ENCODE assay signal across 24 mouse cellular contexts in the genomic region with DNA sequence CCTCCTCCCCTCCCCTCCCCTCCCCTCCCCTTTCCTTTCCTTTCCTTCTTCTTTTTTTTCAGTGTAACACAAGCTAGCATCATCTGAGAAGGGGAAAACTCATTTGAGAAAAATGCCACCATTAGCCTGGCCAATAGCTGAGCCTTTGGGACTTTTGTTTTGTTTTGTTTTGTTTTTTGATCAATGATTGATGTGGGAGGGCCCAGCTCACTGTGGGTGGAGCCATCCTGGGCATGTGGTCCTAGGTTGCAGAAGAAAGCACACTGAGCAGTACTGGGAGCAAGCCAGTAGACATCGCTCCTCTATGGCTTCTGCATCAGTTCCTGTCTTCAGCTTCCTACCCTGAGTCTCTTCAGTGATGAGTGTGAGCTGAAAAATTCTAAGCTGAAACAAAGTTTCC. TPM values are rescaled to one million over a fixed set of nuclear protein-coding genes. Genes with fewer than 3 reads are reported as not detected.
DNase-seq lines count a peak whose midpoint lies in the region; ATAC-seq and TF ChIP-seq lines count a peak whose summit lies in the region.
"Had no signal": no experiment of that assay in that cellular context is flagged by ENCODE, and none has a peak within 500 bp of the region (broad histone marks: within the 10 kb centered on the region; RNA-seq: fewer than 3 reads in every experiment).

No protein-coding gene starts in this region.

- peak overlapping the region; percentile 45; the same call in 1 of the 2 replicates for H3K27ac ChIP-seq in hindbrain, embryonic 10.5 days
- H3K27ac ChIP-seq in hindbrain, embryonic 12.5 days: no peak overlapping the region
- H3K27ac ChIP-seq: embryonic facial prominence, embryonic 10.5 days; embryonic facial prominence, embryonic 12.5 days; forebrain, embryonic 13.5 days; forebrain, embryonic 15.5 days had no signal

- no peaks in the 10 kb centered on the region for H3K36me3 ChIP-seq in hindbrain, embryonic 10.5 days
- H3K36me3 ChIP-seq in hindbrain, embryonic 12.5 days: no peaks in the 10 kb centered on the region
- H3K36me3 ChIP-seq: embryonic facial prominence, embryonic 10.5 days; embryonic facial prominence, embryonic 12.5 days; forebrain, embryonic 15.5 days; G1E had no signal

- no peak for TF ChIP-seq CTCF in brain, embryonic 14.5 days (IDR thresholded peaks at IDR 0.05; ENCODE audit: borderline replicate concordance, extremely low read depth, insufficient read depth, insufficient read length)

- peak; percentile 15 for DNase-seq in embryo, embryonic 10.5 days (ENCODE audit: low spot score)
- DNase-seq in embryo, embryonic 11 days: no peak
- DNase-seq in hindbrain, embryonic 10.5 days (ENCODE audit: low spot score): no peak
- peak; percentile 54 for DNase-seq in R1 (ENCODE audit: low read depth, low spot score)
- DNase-seq in brain, embryonic 14.5 days (ENCODE audit: low read depth): peak; percentile 5
- no peak for DNase-seq in adrenal gland, postnatal 36 days
- DNase-seq: adrenal gland, adult 8-10 months; adrenal gland, postnatal 14 days; B cell, adult 2 months; cerebellum, adult 11-12 months; cerebellum, adult 2 months; cerebellum, adult 9-10 months; cerebellum, postnatal 10 days; cerebellum, postnatal 25 days; forebrain, postnatal 0 days had no signal

- no peak overlapping the region for H3K4me3 ChIP-seq in hindbrain, embryonic 10.5 days
- H3K4me3 ChIP-seq in hindbrain, embryonic 12.5 days: no peak overlapping the region
- H3K4me3 ChIP-seq: embryonic facial prominence, embryonic 10.5 days; embryonic facial prominence, embryonic 12.5 days; forebrain, embryonic 13.5 days; forebrain, embryonic 15.5 days had no signal

- H3K4me1 ChIP-seq in hindbrain, embryonic 10.5 days (replicated peaks): peaks cover 20% of the 10 kb centered on the region
- peaks cover 3% of the 10 kb centered on the region; the same call in 1 of the 2 replicates for H3K4me1 ChIP-seq in hindbrain, embryonic 12.5 days
- H3K4me1 ChIP-seq: embryonic facial prominence, embryonic 12.5 days; forebrain, embryonic 13.5 days; forebrain, embryonic 15.5 days had no signal

- H3K27me3 ChIP-seq in hindbrain, embryonic 10.5 days (ENCODE audit: insufficient read depth, poor library complexity, severe bottlenecking): peaks cover 9% of the 10 kb centered on the region
- H3K27me3 ChIP-seq in hindbrain, embryonic 12.5 days: peaks cover 4% of the 10 kb centered on the region; the same call in 1 of the 2 replicates
- H3K27me3 ChIP-seq: embryonic facial prominence, embryonic 12.5 days; forebrain, embryonic 13.5 days; forebrain, embryonic 15.5 days; Patski had no signal

- TF ChIP-seq POLR2A in brain, embryonic 14.5 days (IDR thresholded peaks at IDR 0.05; ENCODE audit: borderline replicate concordance, extremely low read depth, insufficient read depth, insufficient read length, poor library complexity, severe bottlenecking): no peak

- 79% methylated on average over 1 of the region's 1 CpGs for WGBS in hindbrain, embryonic 10.5 days
- 63% methylated on average over 1 of the region's 1 CpGs for WGBS in hindbrain, embryonic 12.5 days

- no peaks in the 10 kb centered on the region for H3K9me3 ChIP-seq in hindbrain, embryonic 10.5 days
- no peaks in the 10 kb centered on the region for H3K9me3 ChIP-seq in hindbrain, embryonic 12.5 days (replicated peaks)
- H3K9me3 ChIP-seq: embryonic facial prominence, embryonic 10.5 days; embryonic facial prominence, embryonic 12.5 days; forebrain, embryonic 13.5 days; forebrain, embryonic 15.5 days; G1E had no signal

- no peak overlapping the region for H3K4me2 ChIP-seq in hindbrain, embryonic 12.5 days (replicated peaks)
- H3K4me2 ChIP-seq: embryonic facial prominence, embryonic 12.5 days; forebrain, embryonic 13.5 days; forebrain, embryonic 15.5 days had no signal

- H3K9ac ChIP-seq in hindbrain, embryonic 12.5 days: no peak overlapping the region
- H3K9ac ChIP-seq: embryonic facial prominence, embryonic 12.5 days; forebrain, embryonic 13.5 days; forebrain, embryonic 15.5 days; forebrain, postnatal 0 days had no signal

- no peak for ATAC-seq in hindbrain, embryonic 12.5 days (ENCODE audit: low FRiP score)
- ATAC-seq: activated CD4-positive, CD25-positive, alpha-beta regulatory T cell, adult 4 months; CD4-positive, CD25-positive, alpha-beta regulatory T cell, adult 4 months; forebrain, embryonic 13.5 days; forebrain, embryonic 15.5 days; forebrain, postnatal 0 days; Patski had no signal

RNA-seq across cellular contexts. Expression of a gene that starts 9.2 kb away (rescaled TPM):
- polyA plus RNA-seq in hindbrain, embryonic 10.5 days (2016; fragmentation: Nextera tagmentation; extraction: Ambion mirVana): 0.58 and 0.65 TPM in 2 replicates
- polyA plus RNA-seq in hindbrain, embryonic 12.5 days (2016; fragmentation: Nextera tagmentation; extraction: Ambion mirVana): 0.52 and 0.93 TPM in 2 replicates
- 0.33 and 0.53 TPM in 2 replicates for polyA plus RNA-seq in brain, embryonic 14.5 days (2012; rRNA removed)
- total RNA-seq in adrenal gland, postnatal 36 days (2021): 10 to 100 TPM in 1 of 2 experiments, under 1 TPM in 1; 0.99 to 10.8 TPM
- polyA plus RNA-seq: G1E had no signal

Comparison
In these comparisons a context has a peak if more than half of its experiments do, and no peak if none do; other contexts are left out.
1. DNase-seq: peak in embryo, embryonic 10.5 days (single experiment), R1 (single experiment) and brain, embryonic 14.5 days (single experiment); none in embryo, embryonic 11 days (single experiment), hindbrain, embryonic 10.5 days (single experiment) and adrenal gland, postnatal 36 days (0 of 2).